ENCODE assay signal across 29 mouse cellular contexts in the genomic region with DNA sequence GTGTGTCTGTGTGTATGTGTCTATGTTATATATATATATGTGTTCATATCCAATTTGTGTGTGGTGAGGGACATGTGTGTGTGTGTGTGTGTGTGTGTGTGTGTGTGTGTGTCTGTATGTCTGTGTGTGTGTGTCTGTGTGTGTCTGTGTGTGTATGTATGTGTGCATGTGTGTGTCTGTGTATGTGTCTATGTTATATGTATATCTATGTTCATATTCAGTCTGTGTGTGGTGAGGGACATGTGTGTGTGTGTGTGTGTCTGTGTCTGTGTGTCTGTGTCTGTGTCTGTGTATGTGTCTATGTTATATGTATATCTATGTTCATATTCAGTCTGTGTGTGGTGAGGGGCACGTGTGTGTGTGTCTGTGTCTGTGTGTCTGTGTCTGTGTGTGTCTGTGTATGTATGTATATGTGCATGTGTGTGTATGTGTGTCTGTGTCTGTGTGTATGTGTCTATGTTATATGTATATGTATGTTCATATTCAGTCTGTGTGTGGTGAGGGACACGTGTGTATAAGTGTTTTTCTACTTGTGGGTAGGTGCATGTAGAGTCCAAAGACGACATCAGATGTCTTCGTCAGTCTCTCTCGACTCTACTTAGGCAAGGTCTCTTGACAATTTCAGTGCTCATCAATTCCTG.
DNase-seq lines count a peak whose midpoint lies in the region; ATAC-seq lines count a peak whose summit lies in the region.
"Had no signal": no experiment of that assay in that cellular context is flagged by ENCODE, and none has a peak within 500 bp of the region (broad histone marks: within the 10 kb centered on the region; RNA-seq: fewer than 3 reads in every experiment).

No protein-coding gene starts in this region.

- H3K4me2 ChIP-seq in forebrain, embryonic 15.5 days (replicated peaks): no peak overlapping the region
- H3K4me2 ChIP-seq in hindbrain, embryonic 15.5 days: no peak overlapping the region
- no peak overlapping the region for H3K4me2 ChIP-seq in neural tube, embryonic 13.5 days
- no peak overlapping the region for H3K4me2 ChIP-seq in neural tube, embryonic 15.5 days
- no peak overlapping the region for H3K4me2 ChIP-seq in midbrain, embryonic 16.5 days (ENCODE audit: low read length)
- H3K4me2 ChIP-seq: heart, embryonic 12.5 days; intestine, embryonic 15.5 days; liver, embryonic 12.5 days had no signal

- 92% methylated on average over 5 of the region's 5 CpGs for WGBS in forebrain, embryonic 15.5 days
- 92% methylated on average over 5 of the region's 5 CpGs for WGBS in forebrain, embryonic 10.5 days
- WGBS in hindbrain, embryonic 15.5 days: 92% methylated on average over 5 of the region's 5 CpGs
- WGBS in hindbrain, embryonic 10.5 days: 91% methylated on average over 5 of the region's 5 CpGs
- 94% methylated on average over 5 of the region's 5 CpGs for WGBS in neural tube, embryonic 13.5 days
- 91% methylated on average over 5 of the region's 5 CpGs for WGBS in neural tube, embryonic 15.5 days
- whole genome bisulfite sequencing in midbrain, embryonic 16.5 days: 95% methylated on average over 5 of the region's 5 CpGs

- H3K9ac ChIP-seq in forebrain, embryonic 15.5 days (replicated peaks): no peak overlapping the region
- no peak overlapping the region for H3K9ac ChIP-seq in hindbrain, embryonic 15.5 days
- H3K9ac ChIP-seq in neural tube, embryonic 13.5 days: no peak overlapping the region
- no peak overlapping the region for H3K9ac ChIP-seq in neural tube, embryonic 15.5 days (replicated peaks)
- H3K9ac ChIP-seq in midbrain, embryonic 16.5 days (ENCODE audit: low read depth, low read length): no peak overlapping the region
- H3K9ac ChIP-seq: heart, embryonic 12.5 days; intestine, embryonic 15.5 days; liver, embryonic 12.5 days; liver, postnatal 0 days had no signal

- DNase-seq in forebrain, embryonic 10.5 days (ENCODE audit: extremely low spot score, low spot score): no peak
- no peak for DNase-seq in hindbrain, embryonic 10.5 days (ENCODE audit: low spot score)
- DNase-seq in thymus, adult 18-20 months: no peak
- DNase-seq: adrenal gland, postnatal 25 days; cerebellum, adult 11-12 months; cerebellum, adult 9-11 months; embryo, embryonic 11 days; gastrocnemius, postnatal 36 days; heart, adult 2 months; heart, postnatal 10 days; kidney, adult 8-10 months; kidney, postnatal 10 days; layer of hippocampus, postnatal 36 days; left cerebral cortex, postnatal 4 days; liver, postnatal 0 days; lung, postnatal 10 days; right cerebral cortex, postnatal 14 days had no signal

- no peaks in the 10 kb centered on the region for H3K27me3 ChIP-seq in forebrain, embryonic 15.5 days
- no peaks in the 10 kb centered on the region for H3K27me3 ChIP-seq in forebrain, embryonic 10.5 days (ENCODE audit: poor library complexity, severe bottlenecking)
- H3K27me3 ChIP-seq in hindbrain, embryonic 15.5 days: no peaks in the 10 kb centered on the region
- no peaks in the 10 kb centered on the region for H3K27me3 ChIP-seq in hindbrain, embryonic 10.5 days (ENCODE audit: insufficient read depth, poor library complexity, severe bottlenecking)
- H3K27me3 ChIP-seq in neural tube, embryonic 13.5 days: no peaks in the 10 kb centered on the region
- no peaks in the 10 kb centered on the region for H3K27me3 ChIP-seq in neural tube, embryonic 15.5 days (replicated peaks)
- no peaks in the 10 kb centered on the region for H3K27me3 ChIP-seq in midbrain, embryonic 16.5 days (ENCODE audit: control insufficient read depth, insufficient read depth, low read depth, low read length)
- H3K27me3 ChIP-seq: heart, embryonic 12.5 days; intestine, embryonic 15.5 days; liver, embryonic 12.5 days had no signal

- H3K4me3 ChIP-seq in forebrain, embryonic 15.5 days: no peak overlapping the region
- no peak overlapping the region for H3K4me3 ChIP-seq in forebrain, embryonic 10.5 days
- no peak overlapping the region for H3K4me3 ChIP-seq in hindbrain, embryonic 15.5 days
- H3K4me3 ChIP-seq in hindbrain, embryonic 10.5 days: no peak overlapping the region
- no peak overlapping the region for H3K4me3 ChIP-seq in neural tube, embryonic 13.5 days
- no peak overlapping the region for H3K4me3 ChIP-seq in neural tube, embryonic 15.5 days (replicated peaks)
- no peak overlapping the region for H3K4me3 ChIP-seq in midbrain, embryonic 16.5 days (ENCODE audit: low read depth, low read length)
- H3K4me3 ChIP-seq: erythroblast, embryonic 14.5 days; heart, adult 2 months; heart, embryonic 12.5 days; intestine, embryonic 15.5 days; liver, embryonic 12.5 days had no signal

- no peak overlapping the region for H3K27ac ChIP-seq in forebrain, embryonic 15.5 days (replicated peaks)
- no peak overlapping the region for H3K27ac ChIP-seq in forebrain, embryonic 10.5 days
- H3K27ac ChIP-seq in hindbrain, embryonic 15.5 days (replicated peaks): no peak overlapping the region
- H3K27ac ChIP-seq in hindbrain, embryonic 10.5 days: no peak overlapping the region
- no peak overlapping the region for H3K27ac ChIP-seq in neural tube, embryonic 13.5 days (replicated peaks)
- no peak overlapping the region for H3K27ac ChIP-seq in neural tube, embryonic 15.5 days (replicated peaks)
- no peak overlapping the region for H3K27ac ChIP-seq in midbrain, embryonic 16.5 days (ENCODE audit: low read length)
- H3K27ac ChIP-seq: heart, adult 2 months; hindbrain, postnatal 0 days; intestine, embryonic 15.5 days; liver, embryonic 12.5 days; macrophage had no signal

- H3K4me1 ChIP-seq in forebrain, embryonic 15.5 days: no peaks in the 10 kb centered on the region
- no peaks in the 10 kb centered on the region for H3K4me1 ChIP-seq in forebrain, embryonic 10.5 days
- peaks cover 3% of the 10 kb centered on the region; the same call in 1 of the 2 replicates for H3K4me1 ChIP-seq in hindbrain, embryonic 15.5 days (replicated peaks)
- no peaks in the 10 kb centered on the region for H3K4me1 ChIP-seq in hindbrain, embryonic 10.5 days (replicated peaks)
- H3K4me1 ChIP-seq in neural tube, embryonic 13.5 days (replicated peaks): no peaks in the 10 kb centered on the region
- no peaks in the 10 kb centered on the region for H3K4me1 ChIP-seq in neural tube, embryonic 15.5 days
- H3K4me1 ChIP-seq in midbrain, embryonic 16.5 days (ENCODE audit: control insufficient read depth, insufficient read depth, low read length): no peaks in the 10 kb centered on the region
- H3K4me1 ChIP-seq: intestine, embryonic 15.5 days; liver, embryonic 12.5 days had no signal

- no peaks in the 10 kb centered on the region for H3K36me3 ChIP-seq in forebrain, embryonic 15.5 days
- no peaks in the 10 kb centered on the region for H3K36me3 ChIP-seq in forebrain, embryonic 10.5 days (replicated peaks)
- H3K36me3 ChIP-seq in hindbrain, embryonic 15.5 days: no peaks in the 10 kb centered on the region
- no peaks in the 10 kb centered on the region for H3K36me3 ChIP-seq in hindbrain, embryonic 10.5 days
- H3K36me3 ChIP-seq in neural tube, embryonic 13.5 days: no peaks in the 10 kb centered on the region
- no peaks in the 10 kb centered on the region for H3K36me3 ChIP-seq in neural tube, embryonic 15.5 days
- no peaks in the 10 kb centered on the region for H3K36me3 ChIP-seq in midbrain, embryonic 16.5 days (ENCODE audit: control insufficient read depth, insufficient read depth, low read length)
- H3K36me3 ChIP-seq: heart, embryonic 12.5 days; intestine, embryonic 15.5 days; liver, embryonic 12.5 days had no signal

- peak; percentile 38; the same call in 1 of the 2 replicates for ATAC-seq in forebrain, embryonic 15.5 days (replicated peaks)
- ATAC-seq in hindbrain, embryonic 15.5 days (ENCODE audit: low FRiP score, low read depth): peak; percentile 23; the same call in 1 of the 2 replicates
- peak; percentile 40 for ATAC-seq in neural tube, embryonic 13.5 days (ENCODE audit: low read depth)
- no peak; the same call in 1 of the 2 replicates for ATAC-seq in neural tube, embryonic 15.5 days (ENCODE audit: low FRiP score)
- peak; percentile 54; the same call in 1 of the 2 replicates for ATAC-seq in midbrain, embryonic 16.5 days
- ATAC-seq: CD4-positive, CD25-positive, alpha-beta regulatory T cell, adult 4 months; hindbrain, postnatal 0 days; intestine, embryonic 15.5 days; liver, embryonic 12.5 days; liver, postnatal 0 days had no signal

- no peaks in the 10 kb centered on the region for H3K9me3 ChIP-seq in forebrain, embryonic 15.5 days
- no peaks in the 10 kb centered on the region for H3K9me3 ChIP-seq in forebrain, embryonic 10.5 days
- no peaks in the 10 kb centered on the region for H3K9me3 ChIP-seq in hindbrain, embryonic 15.5 days
- no peaks in the 10 kb centered on the region for H3K9me3 ChIP-seq in hindbrain, embryonic 10.5 days
- no peaks in the 10 kb centered on the region for H3K9me3 ChIP-seq in neural tube, embryonic 13.5 days
- H3K9me3 ChIP-seq in neural tube, embryonic 15.5 days (replicated peaks): no peaks in the 10 kb centered on the region
- no peaks in the 10 kb centered on the region for H3K9me3 ChIP-seq in midbrain, embryonic 16.5 days (replicated peaks; ENCODE audit: control insufficient read depth, low read length, poor library complexity, severe bottlenecking)
- H3K9me3 ChIP-seq: heart, embryonic 12.5 days; intestine, embryonic 15.5 days; liver, embryonic 12.5 days had no signal
